Mouse (Mus musculus): Measurements from ENCODE around the gene Gabrd. TPM values are rescaled to one million over a fixed set of nuclear protein-coding genes. Genes with fewer than 3 reads are reported as not detected.
A peak's percentile ranks its signal among the peaks of the same experiment; 100 is the strongest.

Gabrd gene
- polyA plus RNA-seq, 1 experiment from 2014 or later, result 0.11 TPM

DNA sequence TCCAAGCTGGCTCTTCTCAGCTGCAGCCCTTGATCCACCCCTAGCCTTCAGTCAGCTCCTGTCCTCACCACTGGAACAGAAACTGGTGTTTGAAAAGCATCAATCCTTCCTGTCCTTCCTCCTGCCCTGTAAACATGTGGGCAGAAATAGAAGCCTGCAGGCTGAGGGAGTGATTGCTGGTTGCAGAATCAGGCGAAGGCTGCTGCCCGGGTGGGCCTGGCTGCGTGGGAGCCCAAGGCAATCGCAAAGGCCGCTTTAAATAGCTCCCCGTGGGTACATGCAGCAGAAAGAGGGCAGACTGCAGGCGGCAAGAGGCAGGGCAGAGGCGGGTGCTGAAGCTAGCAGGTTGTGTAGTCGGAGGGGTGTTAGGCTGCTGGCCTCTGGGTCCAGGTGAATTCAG lies 15.2 kb downstream of the Gabrd start:
- 21% methylated on average over 9 of the region's 9 CpGs for WGBS
- H3K4me1 ChIP-seq, result no peaks in the 10 kb centered on the region

DNA sequence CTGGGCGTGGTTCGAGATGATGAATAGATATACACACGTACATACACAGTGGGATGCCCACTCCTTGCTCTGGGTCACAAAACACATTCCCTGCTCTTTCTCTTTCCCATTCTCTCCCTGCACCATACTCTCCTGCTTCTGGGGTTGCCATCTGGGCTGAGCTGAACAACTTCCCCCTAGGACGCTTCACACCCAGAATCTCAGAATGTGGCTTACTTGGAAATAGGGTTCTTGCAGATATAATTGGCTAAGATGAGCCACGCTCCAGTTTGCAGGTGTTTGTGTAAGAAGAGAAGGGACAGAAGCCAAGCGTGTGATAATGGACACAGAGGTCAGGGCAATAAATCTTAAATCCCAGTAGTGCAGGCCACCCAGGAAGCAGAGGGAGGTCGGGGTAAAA lies 15.9 kb downstream of the Gabrd start:
- H3K4me1 ChIP-seq, result no peaks in the 10 kb centered on the region
- no peak overlapping the region for H3K27ac ChIP-seq (replicated peaks)
- 62% methylated on average over 7 of the region's 7 CpGs for WGBS
- H3K27me3 ChIP-seq, result peaks cover 7% of the 10 kb centered on the region
- ATAC-seq (ENCODE audit: insufficient number of reproducible peaks, low FRiP score, low TSS enrichment, low read depth), result no peak
- H3K36me3 ChIP-seq, result no peaks in the 10 kb centered on the region
- no peak overlapping the region for H3K4me3 ChIP-seq (replicated peaks)
- H3K9ac ChIP-seq, result no peak overlapping the region
- H3K4me2 ChIP-seq (replicated peaks), result no peak overlapping the region
- H3K9me3 ChIP-seq (replicated peaks), result no peaks in the 10 kb centered on the region

More for the DNA sequence above, 15.2 kb downstream of the Gabrd start:
- no peak for ATAC-seq (ENCODE audit: insufficient number of reproducible peaks, low FRiP score, low TSS enrichment, low read depth)
- Histone ChIP-seq H3K9ac (no peak overlapping the region), H3K36me3 (no peaks in the 10 kb centered on the region), H3K9me3 (replicated peaks) (no peaks in the 10 kb centered on the region), H3K27me3 (peaks cover 9% of the 10 kb centered on the region), H3K27ac (replicated peaks) (no peak overlapping the region), H3K4me3 (replicated peaks) (no peak overlapping the region), H3K4me2 (replicated peaks) (no peak overlapping the region)

DNA sequence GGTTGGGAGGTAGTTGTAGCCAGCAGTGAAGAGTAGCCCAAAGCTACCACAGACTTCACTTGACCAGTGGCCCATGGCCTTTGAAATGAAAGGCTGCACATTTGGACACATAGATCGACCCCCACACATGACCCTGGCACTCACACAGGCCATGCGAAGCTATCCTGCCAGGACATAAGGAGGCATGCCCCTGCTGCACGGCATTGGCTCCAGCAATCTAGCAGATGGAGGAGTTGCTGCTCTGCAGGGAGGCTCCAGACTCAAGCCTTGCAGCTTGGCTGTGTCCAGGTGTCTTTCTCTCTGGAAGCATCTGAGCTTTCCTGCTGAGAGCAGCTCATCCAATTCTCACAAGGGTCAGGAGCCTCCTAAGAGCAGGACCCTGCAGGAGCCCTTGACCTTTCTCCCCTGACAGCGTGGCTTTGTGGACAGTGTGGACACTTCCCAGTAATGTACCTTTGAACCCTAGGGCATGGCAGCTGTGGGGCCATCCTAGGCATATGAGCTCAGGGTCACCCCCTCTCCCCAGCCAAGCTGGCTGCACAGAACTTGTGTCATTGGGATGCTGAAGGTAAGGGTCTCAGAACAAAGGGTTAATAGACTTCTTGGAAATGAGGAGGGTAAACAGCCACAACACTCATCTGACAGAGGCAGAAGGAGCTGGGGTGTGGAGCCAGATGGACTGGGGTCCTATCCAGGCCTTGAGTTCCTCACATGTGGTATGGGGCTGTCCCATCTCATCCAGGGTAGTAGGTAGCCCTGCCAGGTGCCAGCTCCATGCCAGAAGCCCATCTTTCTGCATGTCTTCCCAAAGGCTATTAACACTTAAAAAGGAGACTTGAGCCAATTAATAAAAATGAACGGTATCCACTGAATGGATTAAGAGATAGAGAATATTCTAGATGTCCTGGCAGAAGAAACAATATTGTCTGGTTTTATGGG lies 25.8 kb downstream of the Gabrd start:
- Histone ChIP-seq H3K9me3 (replicated peaks) (no peaks in the 10 kb centered on the region), H3K27ac (replicated peaks) (no peak overlapping the region), H3K36me3 (no peaks in the 10 kb centered on the region), H3K9ac (no peak overlapping the region), H3K27me3 (peaks cover 2% of the 10 kb centered on the region; the same call in 1 of the 2 replicates), H3K4me2 (replicated peaks) (no peak overlapping the region), H3K4me1 (no peaks in the 10 kb centered on the region), H3K4me3 (replicated peaks) (no peak overlapping the region)
- ATAC-seq (ENCODE audit: insufficient number of reproducible peaks, low FRiP score, low TSS enrichment, low read depth), result no peak
- 78% methylated on average over 5 of the region's 5 CpGs for WGBS

DNA sequence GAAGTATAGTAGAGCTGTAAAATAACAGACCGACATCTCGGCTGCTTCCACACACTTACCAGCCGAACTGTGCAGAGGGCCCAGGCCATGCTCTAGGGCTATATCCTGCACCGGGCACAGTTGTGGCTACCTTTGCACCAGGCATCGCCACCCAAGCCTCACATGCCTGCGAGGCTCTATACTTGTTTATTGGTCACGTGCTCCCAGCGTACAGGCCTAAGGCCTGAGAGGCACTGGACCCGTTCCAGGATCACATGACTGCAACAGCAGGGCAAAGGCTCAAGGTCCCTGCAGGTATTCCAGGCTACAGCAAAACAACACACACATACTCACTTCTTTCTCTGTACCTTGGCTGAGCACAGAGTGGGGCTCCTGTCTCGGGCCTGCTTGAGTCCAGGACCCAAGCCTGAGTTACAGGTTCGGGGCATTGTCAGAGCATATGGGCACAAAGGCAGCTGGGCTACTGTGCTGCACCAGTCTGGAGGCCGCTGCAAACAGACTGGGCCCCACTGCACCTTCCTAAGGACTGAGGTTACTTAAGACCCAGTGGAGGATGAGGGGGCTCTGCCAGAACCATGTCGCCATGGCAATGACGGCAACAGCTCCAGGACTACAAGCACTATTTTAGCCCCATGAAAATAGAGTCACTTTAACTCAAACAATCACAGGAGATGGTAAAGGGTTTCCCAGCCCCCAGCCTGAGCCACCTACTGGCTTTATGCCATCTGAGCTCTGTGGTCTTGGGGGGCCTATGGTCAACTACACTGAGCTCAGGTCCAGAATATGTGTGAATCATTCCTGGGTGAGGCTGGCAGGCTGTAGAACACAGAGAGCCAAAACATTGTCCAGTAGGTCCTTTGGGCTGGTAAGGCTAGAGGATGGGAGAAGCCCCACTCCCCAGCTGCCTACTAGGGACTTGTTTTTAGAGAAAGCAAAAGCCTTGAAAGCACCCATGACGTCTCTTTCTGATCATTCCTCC lies 26.9 kb downstream of the Gabrd start:
- no peak for ATAC-seq (ENCODE audit: insufficient number of reproducible peaks, low FRiP score, low TSS enrichment, low read depth)
- H3K9me3 ChIP-seq (replicated peaks), result no peaks in the 10 kb centered on the region
- H3K4me3 ChIP-seq (replicated peaks), result no peak overlapping the region
- peaks cover 2% of the 10 kb centered on the region; the same call in 1 of the 2 replicates for H3K27me3 ChIP-seq
- no peak overlapping the region for H3K27ac ChIP-seq (replicated peaks)
- 82% methylated on average over 15 of the region's 15 CpGs for WGBS
- no peak overlapping the region for H3K9ac ChIP-seq
- no peaks in the 10 kb centered on the region for H3K36me3 ChIP-seq
- H3K4me2 ChIP-seq (replicated peaks), result no peak overlapping the region
- no peaks in the 10 kb centered on the region for H3K4me1 ChIP-seq

DNA sequence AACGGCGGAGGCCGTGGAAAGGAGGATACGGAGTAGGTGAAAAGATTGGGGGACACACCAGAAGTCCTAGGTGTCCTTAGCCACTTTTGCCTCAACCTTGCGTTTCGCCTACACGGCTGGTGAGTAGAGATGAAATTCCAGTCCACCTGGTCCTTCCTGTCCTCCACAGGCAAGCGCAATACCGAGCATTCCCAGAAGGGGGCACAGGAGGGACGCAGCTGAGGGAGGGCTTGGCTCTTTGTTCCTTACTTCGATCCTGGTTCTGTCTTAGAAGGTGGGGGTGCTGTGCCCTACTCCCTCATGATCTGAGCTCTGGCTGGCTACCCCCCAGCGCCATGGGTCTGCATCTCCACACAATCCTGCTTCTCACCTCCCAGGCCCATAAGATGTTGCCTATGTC lies 29.2 kb downstream of the Gabrd start:
- Histone ChIP-seq H3K36me3 (no peaks in the 10 kb centered on the region), H3K4me3 (replicated peaks) (no peak overlapping the region), H3K9me3 (replicated peaks) (no peaks in the 10 kb centered on the region), H3K27ac (replicated peaks) (no peak overlapping the region), H3K9ac (no peak overlapping the region), H3K27me3 (peaks cover 20% of the 10 kb centered on the region), H3K4me1 (no peaks in the 10 kb centered on the region), H3K4me2 (replicated peaks) (no peak overlapping the region)
- WGBS, result 20% methylated on average over 12 of the region's 12 CpGs
- ATAC-seq (ENCODE audit: insufficient number of reproducible peaks, low FRiP score, low TSS enrichment, low read depth), result no peak

DNA sequence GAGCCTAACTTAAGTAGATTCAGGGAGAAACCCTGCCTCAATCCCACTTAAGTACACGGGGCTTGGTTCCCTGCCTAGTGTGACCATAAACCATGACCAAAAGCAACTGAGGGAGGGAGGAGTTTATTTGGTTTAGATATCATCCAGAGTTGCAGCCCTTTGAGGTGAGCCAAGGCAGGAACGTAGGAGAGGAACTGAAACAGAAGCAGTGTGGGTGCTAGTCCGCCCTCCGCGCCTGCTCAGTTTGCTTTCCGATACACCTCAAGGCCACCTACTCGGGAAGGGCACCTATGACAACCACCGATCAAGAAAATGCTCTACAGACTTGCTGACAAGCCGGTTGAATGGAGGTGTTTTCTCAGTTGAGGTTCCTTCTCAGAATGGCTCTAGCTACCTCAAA lies 30.2 kb downstream of the Gabrd start:
- no peak overlapping the region for H3K9ac ChIP-seq
- H3K4me1 ChIP-seq, result no peaks in the 10 kb centered on the region
- H3K4me3 ChIP-seq (replicated peaks), result no peak overlapping the region
- ATAC-seq (ENCODE audit: insufficient number of reproducible peaks, low FRiP score, low TSS enrichment, low read depth), result no peak
- no peaks in the 10 kb centered on the region for H3K36me3 ChIP-seq
- peaks cover 27% of the 10 kb centered on the region for H3K27me3 ChIP-seq
- H3K9me3 ChIP-seq (replicated peaks), result no peaks in the 10 kb centered on the region
- no peak overlapping the region for H3K4me2 ChIP-seq (replicated peaks)
- H3K27ac ChIP-seq (replicated peaks), result no peak overlapping the region
- 81% methylated on average over 9 of the region's 9 CpGs for WGBS

DNA sequence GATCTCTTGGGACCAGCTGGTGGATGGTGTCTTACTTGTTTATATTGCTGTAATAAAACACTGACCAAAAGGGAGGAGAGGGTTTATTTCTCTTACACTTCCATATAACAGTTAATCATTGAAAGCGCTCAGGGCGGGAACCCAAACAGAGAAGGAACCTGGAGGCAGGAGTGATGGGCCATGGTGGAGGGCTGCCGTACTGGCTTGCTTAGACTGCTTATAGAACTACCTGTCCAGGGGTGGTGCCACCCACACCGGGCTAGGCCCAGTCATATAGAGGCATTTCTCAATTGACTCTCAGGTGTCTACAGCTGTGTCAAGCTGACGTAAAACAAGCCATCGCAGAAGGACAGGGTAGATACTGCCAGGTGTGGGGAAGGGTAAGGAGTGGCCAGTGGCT lies 31.1 kb downstream of the Gabrd start:
- Histone ChIP-seq H3K9me3 (replicated peaks) (no peaks in the 10 kb centered on the region), H3K27me3 (peaks cover 37% of the 10 kb centered on the region), H3K4me2 (replicated peaks) (no peak overlapping the region)

DNA sequence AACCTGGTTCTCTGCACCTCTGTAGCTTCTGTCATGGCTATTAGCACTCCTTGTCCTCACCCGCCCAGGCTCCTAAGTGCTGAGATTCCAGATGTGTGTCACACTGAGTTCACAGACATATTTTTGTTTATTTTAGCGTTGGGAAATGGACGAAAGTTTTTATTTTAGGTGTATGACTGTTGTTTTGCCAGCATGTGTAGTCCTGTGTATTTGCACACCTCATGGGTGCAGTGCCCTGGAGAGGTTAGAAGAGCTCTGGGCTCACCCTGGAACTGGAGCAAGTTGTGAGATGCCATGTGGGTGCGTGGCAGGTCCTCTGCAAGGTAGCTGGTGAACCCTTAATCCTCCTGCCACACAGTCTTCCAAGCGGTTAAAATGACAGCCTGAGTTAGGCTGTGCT lies 35.5 kb downstream of the Gabrd start:
- no peak for ATAC-seq (ENCODE audit: insufficient number of reproducible peaks, low FRiP score, low TSS enrichment, low read depth)
- H3K36me3 ChIP-seq, result no peaks in the 10 kb centered on the region
- no peaks in the 10 kb centered on the region for H3K9me3 ChIP-seq (replicated peaks)
- H3K4me2 ChIP-seq (replicated peaks), result no peak overlapping the region
- no peak overlapping the region for H3K4me3 ChIP-seq (replicated peaks)
- no peak overlapping the region for H3K9ac ChIP-seq
- no peak overlapping the region for H3K27ac ChIP-seq (replicated peaks)
- 22% methylated on average over 5 of the region's 5 CpGs for WGBS
- peaks cover 16% of the 10 kb centered on the region for H3K4me1 ChIP-seq
- H3K27me3 ChIP-seq, result peaks cover 74% of the 10 kb centered on the region

More for the DNA sequence above, 31.1 kb downstream of the Gabrd start:
- Histone ChIP-seq H3K4me1 (peaks cover 5% of the 10 kb centered on the region), H3K27ac (replicated peaks) (no peak overlapping the region), H3K36me3 (no peaks in the 10 kb centered on the region), H3K4me3 (replicated peaks) (no peak overlapping the region), H3K9ac (no peak overlapping the region)
- ATAC-seq (ENCODE audit: insufficient number of reproducible peaks, low FRiP score, low TSS enrichment, low read depth), result no peak
- 86% methylated on average over 6 of the region's 6 CpGs for WGBS

DNA sequence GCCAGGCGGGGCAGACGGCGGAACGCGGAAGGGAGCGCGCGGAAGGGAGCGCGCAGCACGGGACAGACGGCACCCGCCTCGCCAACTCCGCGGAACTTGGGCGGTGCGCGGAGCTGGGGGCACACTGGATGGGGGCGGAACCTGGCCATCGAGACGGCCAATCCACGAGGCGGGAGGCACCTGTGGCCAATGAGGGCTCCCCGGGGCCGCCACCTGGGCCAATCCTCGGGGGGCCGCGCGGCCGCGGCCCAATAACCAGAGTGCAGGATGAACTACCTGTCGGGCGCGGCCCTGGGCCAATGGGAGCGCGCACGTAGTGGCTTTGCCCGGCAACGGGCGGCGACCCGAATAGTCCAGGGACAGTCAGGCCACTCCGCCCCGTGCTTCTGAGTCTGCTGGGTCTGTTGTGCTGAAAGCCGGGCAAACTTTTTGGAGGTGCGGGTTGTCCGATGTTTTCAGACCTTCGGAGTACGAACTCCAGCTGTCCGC lies 36.6 kb downstream of the Gabrd start, which contains the start of gene Prkcz:
TSS of gene Prkcz (minus strand) at position 59 of the 489 bp plus-strand sequence.
- Histone ChIP-seq H3K27ac (replicated peaks) (no peak within 1 kb of the TSS), H3K27me3 (peaks cover 74% of the 10 kb centered on the region), H3K9ac (no peak within 1 kb of the TSS), H3K4me1 (peaks cover 16% of the 10 kb centered on the region), H3K36me3 (no peaks in the 10 kb centered on the region), H3K9me3 (replicated peaks) (no peaks in the 10 kb centered on the region), H3K4me3 (replicated peaks) (peak within 1 kb of the TSS; percentile 48), H3K4me2 (replicated peaks) (peak within 1 kb of the TSS; percentile 60)
- ATAC-seq (ENCODE audit: insufficient number of reproducible peaks, low FRiP score, low TSS enrichment, low read depth), result peak; percentile 89
- under 1% methylated on average over 51 of the region's 51 CpGs for WGBS

DNA sequence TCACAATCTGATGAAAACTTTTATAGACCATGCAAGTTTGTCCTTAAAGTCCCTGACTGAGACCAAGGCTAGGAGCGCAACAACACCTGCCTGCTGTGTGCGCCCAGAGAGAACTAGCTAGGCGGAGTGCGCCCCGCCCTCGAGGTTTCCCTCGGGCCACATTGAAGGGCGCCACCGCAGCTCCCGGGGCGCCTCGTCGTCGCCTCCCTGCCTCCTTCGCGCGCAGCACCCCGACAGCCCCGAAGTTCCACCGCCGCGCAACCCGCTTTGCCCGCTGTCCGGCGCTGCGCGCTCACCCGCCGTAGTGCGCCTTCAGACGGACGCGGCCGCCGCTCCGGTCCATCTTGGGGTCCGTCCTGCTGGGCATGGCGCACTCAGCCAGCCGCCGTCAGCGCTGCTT lies 37.1 kb downstream of the Gabrd start:
- Histone ChIP-seq H3K4me1 (peaks cover 16% of the 10 kb centered on the region), H3K9ac (no peak overlapping the region), H3K27ac (replicated peaks) (no peak overlapping the region), H3K9me3 (replicated peaks) (no peaks in the 10 kb centered on the region), H3K27me3 (peaks cover 74% of the 10 kb centered on the region), H3K4me2 (replicated peaks) (peak overlapping the region; percentile 60), H3K36me3 (no peaks in the 10 kb centered on the region), H3K4me3 (replicated peaks) (peak overlapping the region; percentile 48)
- ATAC-seq (ENCODE audit: insufficient number of reproducible peaks, low FRiP score, low TSS enrichment, low read depth), result no peak
- WGBS, result under 1% methylated on average over 42 of the region's 42 CpGs

All from embryonic facial prominence, embryonic 15.5 days (tissue).